Mouse (Mus musculus) yolk sac, embryonic 10.5 days (tissue): Measurements from ENCODE around the gene Ltbp3.

Source experiments
- DNase-seq: peaks from one replicate; pipeline ENCODE4 v3.0.0-alpha.2; 2017; ENCODE audit warnings: low spot score

The Ltbp3 gene

DNA sequence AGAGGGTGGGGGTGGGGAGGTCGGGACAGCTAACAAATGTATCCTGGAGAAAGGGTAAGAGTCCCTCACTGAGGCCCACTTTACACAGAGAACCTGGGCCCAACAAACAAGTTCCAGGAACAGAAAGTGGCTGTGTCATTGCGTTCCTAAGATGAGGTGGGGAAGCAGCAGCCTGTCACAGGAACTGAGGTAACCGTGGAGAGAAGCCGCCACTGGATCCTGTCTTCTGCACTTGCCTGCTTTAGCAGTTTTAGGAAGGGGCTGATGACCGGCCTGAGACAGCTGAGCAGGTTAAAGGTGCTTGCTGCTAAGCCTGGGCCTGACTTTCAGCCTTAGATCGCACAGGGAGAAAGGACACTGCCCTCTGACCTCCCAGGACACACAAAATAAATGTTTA lies 66.1 kb downstream of the Ltbp3 start:
- DNase-seq, result peak; percentile 79

- no peak for DNase-seq
Measured at GRCm38 (mm10) chr19:5807740-5808139, 67.0 kb downstream of the Ltbp3 start.
